Mouse (Mus musculus): ENCODE measurements at regions not wholly inside any gene's neighbourhood (a gene's known extent, or its start where the extent isn't known, plus 50 kb on each side); places are given as distances from the start of the nearest gene placed in this dataset.

DNA sequence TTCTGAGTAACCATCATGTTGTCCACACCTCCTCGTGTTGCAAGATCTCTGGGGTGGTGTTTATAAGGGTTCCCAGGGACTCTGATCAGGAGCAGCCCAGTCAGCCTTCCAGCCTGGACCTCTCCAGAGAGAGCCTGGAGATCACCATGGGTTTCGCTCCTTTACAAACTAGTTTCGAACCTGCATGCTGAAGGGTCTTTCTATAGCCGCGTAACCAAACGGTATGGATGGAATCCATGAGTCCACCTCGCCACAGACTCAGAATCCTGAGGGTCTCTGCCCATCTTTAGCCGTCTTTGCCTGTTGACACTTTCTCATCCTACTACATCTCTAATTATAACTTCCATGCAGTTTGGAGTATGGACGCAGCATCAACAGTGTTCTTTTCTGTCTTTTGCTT, 206.0 kb upstream of the Spred2 start:
- no peak overlapping the region for H3K4me3 ChIP-seq (replicated peaks in 1 of 3; ENCODE audit: low read depth in 2 of 3, low read length in 2 of 3, poor library complexity in 1 of 3)
- dilution Hi-C loops (cut with MboI; ENCODE audit: extremely low pct_ligation_motif_present, extremely low pct_unique_long_range_greater_than_20kb, low sequenced_read_pairs) (no loop called here), in situ Hi-C loops (cut with MboI; ENCODE audit: low pct_ligation_motif_present, low pct_unique_long_range_greater_than_20kb, low sequenced_read_pairs) (no loop called here)
- H3K36me3 ChIP-seq (replicated peaks in 1 of 2; ENCODE audit: control insufficient read depth in 1 of 2, insufficient read depth in 1 of 2, low read length in 1 of 2), result no peaks in the 10 kb centered on the region
- DNase-seq (ENCODE audit: extremely low read depth), result no peak
- no peaks in the 10 kb centered on the region for H3K4me1 ChIP-seq (ENCODE audit: control insufficient read depth in 1 of 2, insufficient read depth in 2 of 2)
- TF ChIP-seq ZNF384 (IDR thresholded peaks at IDR 0.05; ENCODE audit: low read depth, low read length), result no peak
- TF ChIP-seq ZKSCAN1 (IDR thresholded peaks at IDR 0.05; ENCODE audit: borderline replicate concordance, low read depth, low read length), result no peak
- no peak for TF ChIP-seq MXI1 (IDR thresholded peaks at IDR 0.05; ENCODE audit: low read depth, low read length)
- TF ChIP-seq RCOR1 (conservative IDR thresholded peaks at IDR 0.05; ENCODE audit: low read depth, low read length), result no peak
- TF ChIP-seq CTCF (conservative IDR thresholded peaks at IDR 0.05 in 1 of 2, IDR thresholded peaks at IDR 0.05 in 1 of 2; ENCODE audit: low read depth in 2 of 2, low read length in 2 of 2), result no peak
- TF ChIP-seq JUND (conservative IDR thresholded peaks at IDR 0.05; ENCODE audit: low read depth, low read length), result no peak
- no peak for TF ChIP-seq GABPA (IDR thresholded peaks at IDR 0.05; ENCODE audit: insufficient replicate concordance, low read depth, low read length)
- TF ChIP-seq USF1 (IDR thresholded peaks at IDR 0.05; ENCODE audit: low read depth, low read length), result no peak
- no peak for TF ChIP-seq JUN (IDR thresholded peaks at IDR 0.05; ENCODE audit: insufficient read depth, low read depth, low read length)
- no peak for TF ChIP-seq RAD21 (IDR thresholded peaks at IDR 0.05; ENCODE audit: low read depth, low read length)
- TF ChIP-seq ZC3H11A (IDR thresholded peaks at IDR 0.05; ENCODE audit: low read depth, low read length), result no peak
- no peak for TF ChIP-seq CHD2 (IDR thresholded peaks at IDR 0.05; ENCODE audit: low read length)
- TF ChIP-seq KAT2A (IDR thresholded peaks at IDR 0.05; ENCODE audit: insufficient replicate concordance, low read length), result no peak
- TF ChIP-seq TCF12 (IDR thresholded peaks at IDR 0.05; ENCODE audit: low read depth, low read length), result no peak
- TF ChIP-seq UBTF (IDR thresholded peaks at IDR 0.05; ENCODE audit: low read depth, low read length), result no peak
- no peak for TF ChIP-seq MAX (IDR thresholded peaks at IDR 0.05; ENCODE audit: low read length)
- no peak for TF ChIP-seq EP300 (IDR thresholded peaks at IDR 0.05; ENCODE audit: low read length)
- no peak for TF ChIP-seq MAZ (IDR thresholded peaks at IDR 0.05; ENCODE audit: low read depth, low read length)
- H3K79me2 ChIP-seq (replicated peaks; ENCODE audit: control insufficient read depth, extremely low read depth, insufficient read depth, poor library complexity, severe bottlenecking), result no peaks in the 10 kb centered on the region
- no peaks in the 10 kb centered on the region for H3K27me3 ChIP-seq (replicated peaks)
- H3K4me2 ChIP-seq (ENCODE audit: insufficient read depth, low read depth, poor library complexity, severe bottlenecking), result no peak overlapping the region
- H3K9ac ChIP-seq (ENCODE audit: insufficient read depth, low read depth), result no peak overlapping the region
- no peak overlapping the region for H3K27ac ChIP-seq (ENCODE audit: insufficient read depth, low read depth)
- H3K9me3 ChIP-seq (replicated peaks; ENCODE audit: low read length), result no peaks in the 10 kb centered on the region

- Histone ChIP-seq H3K27me3 (replicated peaks) (no peaks in the 10 kb centered on the region), H3K4me2 (ENCODE audit: insufficient read depth, low read depth, poor library complexity, severe bottlenecking) (no peak overlapping the region), H3K9ac (ENCODE audit: insufficient read depth, low read depth) (no peak overlapping the region), H3K4me3 (replicated peaks in 1 of 3; ENCODE audit: low read depth in 2 of 3, low read length in 2 of 3, poor library complexity in 1 of 3) (no peak overlapping the region), H3K9me3 (replicated peaks; ENCODE audit: low read length) (no peaks in the 10 kb centered on the region), H3K79me2 (replicated peaks; ENCODE audit: control insufficient read depth, extremely low read depth, insufficient read depth, poor library complexity, severe bottlenecking) (no peaks in the 10 kb centered on the region), H3K36me3 (replicated peaks in 1 of 2; ENCODE audit: control insufficient read depth in 1 of 2, insufficient read depth in 1 of 2, low read length in 1 of 2) (no peaks in the 10 kb centered on the region), H3K4me1 (ENCODE audit: control insufficient read depth in 1 of 2, insufficient read depth in 2 of 2) (peaks cover 0 to 5% of the 10 kb centered on the region in 2 experiments; a peak in 1 of 4 replicates), H3K27ac (ENCODE audit: insufficient read depth, low read depth) (no peak overlapping the region)
- no peak for DNase-seq (ENCODE audit: extremely low read depth)
- dilution Hi-C loops (cut with MboI; ENCODE audit: extremely low pct_ligation_motif_present, extremely low pct_unique_long_range_greater_than_20kb, low sequenced_read_pairs) (no loop called here), in situ Hi-C loops (cut with MboI; ENCODE audit: low pct_ligation_motif_present, low pct_unique_long_range_greater_than_20kb, low sequenced_read_pairs) (no loop called here)
- TF ChIP-seq NRF1 (IDR thresholded peaks at IDR 0.05; ENCODE audit: low read depth, low read length) (no peak), E2F4 (IDR thresholded peaks at IDR 0.05; ENCODE audit: insufficient replicate concordance, low read depth, low read length) (no peak), NELFE (IDR thresholded peaks at IDR 0.05; ENCODE audit: low read depth, low read length) (no peak), MYC (IDR thresholded peaks at IDR 0.05; ENCODE audit: low read depth, low read length) (no peak), MAZ (IDR thresholded peaks at IDR 0.05; ENCODE audit: low read depth, low read length) (no peak), CTCF (conservative IDR thresholded peaks at IDR 0.05 in 1 of 2, IDR thresholded peaks at IDR 0.05 in 1 of 2; ENCODE audit: low read depth in 2 of 2, low read length in 2 of 2) (no peak), JUND (conservative IDR thresholded peaks at IDR 0.05; ENCODE audit: low read depth, low read length) (no peak), EP300 (IDR thresholded peaks at IDR 0.05; ENCODE audit: low read length) (no peak), USF2 (conservative IDR thresholded peaks at IDR 0.05; ENCODE audit: low read depth, low read length) (no peak), ETS1 (conservative IDR thresholded peaks at IDR 0.05; ENCODE audit: low read depth, low read length) (no peak), TCF12 (IDR thresholded peaks at IDR 0.05; ENCODE audit: low read depth, low read length) (no peak), KAT2A (IDR thresholded peaks at IDR 0.05; ENCODE audit: insufficient replicate concordance, low read length) (no peak), POLR2A (IDR thresholded peaks at IDR 0.05; ENCODE audit: low read depth, low read length) (no peak)
These were observed 195.1 kb upstream of the Spred2 start for GRCm38 (mm10) chr11:19729031-19729430.
